Mouse (Mus musculus) limb, embryonic 11.5 days (tissue): ENCODE data around the gene Vsig2. TPM values are rescaled to one million over a fixed set of nuclear protein-coding genes. Genes with fewer than 3 reads are reported as not detected.

Experiments used
- ATAC-seq: fragments of 200-750 bp; cut with Nextera tagmentation; 2 replicates; pipeline ENCODE4 v1.8.0; 2017; ENCODE audit warnings: low read depth; ENCODE audit not compliant: insufficient number of reproducible peaks, low FRiP score, low TSS enrichment
- DNase-seq: peaks from one replicate; pipeline ENCODE4 v3.0.0-alpha.2; 2015; ENCODE audit warnings: low spot score
- H3K27ac ChIP-seq: fragments of 300-500 bp; sonication (generic); replicated peaks from 2 replicates; pipeline ENCODE4 v1.5.1; 2014; ENCODE audit warnings: low read depth, mild to moderate bottlenecking, low read length
- H3K27me3 ChIP-seq: fragments of 300-500 bp; sonication (generic); 2 replicates; pipeline ENCODE4 v1.6.1; 2014; ENCODE audit warnings: mild to moderate bottlenecking, low read length, mixed read lengths; ENCODE audit not compliant: control insufficient read depth, insufficient read depth
- H3K36me3 ChIP-seq: fragments of 300-500 bp; sonication (generic); 2 replicates; pipeline ENCODE4 v1.6.1; 2014; ENCODE audit warnings: mild to moderate bottlenecking, low read length, moderate library complexity, mixed read lengths; ENCODE audit not compliant: control insufficient read depth, insufficient read depth
- H3K4me1 ChIP-seq: fragments of 300-500 bp; sonication (generic); 2 replicates; pipeline ENCODE4 v1.6.1; 2014; ENCODE audit warnings: low read length, mixed read lengths; ENCODE audit not compliant: control insufficient read depth, insufficient read depth
- H3K4me2 ChIP-seq: fragments of 300-500 bp; sonication (generic); 2 replicates; pipeline ENCODE4 v1.6.1; 2014; ENCODE audit warnings: low read depth, mild to moderate bottlenecking, moderate library complexity; ENCODE audit not compliant: severe bottlenecking
- H3K4me3 ChIP-seq: fragments of 300-500 bp; sonication (generic); 2 replicates; pipeline ENCODE4 v1.5.1; 2014; ENCODE audit warnings: low read depth, low read length
- H3K9ac ChIP-seq: fragments of 300-500 bp; sonication (generic); 2 replicates; pipeline ENCODE4 v1.6.1; 2014; ENCODE audit warnings: mild to moderate bottlenecking, low read length
- H3K9me3 ChIP-seq: fragments of 300-500 bp; sonication (generic); 2 replicates; pipeline ENCODE4 v1.6.1; 2016; ENCODE audit warnings: low read length; ENCODE audit not compliant: control insufficient read depth
- WGBS: fragments of 180-500 bp; shearing (Covaris S2); extraction: QIAGEN DNeasy Blood & Tissue Kit; methylation state at CpG from one replicate; pipeline ENCODE4 v1.1.7; 2014; 5-methylcytosine and 5-hydroxymethylcytosine counted together
- polyA plus RNA-seq: library from polyadenylated mRNA; unstranded; fragments of >200 nt; fragmentation: Nextera tagmentation; extraction: Ambion mirVana; gene quantifications from 2 replicates; pipeline ENCODE4 v1.2.1, GENCODE M21; 2014

Vsig2 gene
- polyA plus RNA-seq, 1 experiment from 2014 or later, result 0.87 TPM

- no peak for ATAC-seq
- WGBS, result 84% methylated on average over 2 of the region's 2 CpGs
- H3K27ac ChIP-seq, result no peak overlapping the region
- peaks cover 12% of the 10 kb centered on the region; the same call in 1 of the 2 replicates for H3K4me1 ChIP-seq
- H3K9ac ChIP-seq, result no peak overlapping the region
- H3K36me3 ChIP-seq, result no peaks in the 10 kb centered on the region
- no peak overlapping the region for H3K4me2 ChIP-seq
- no peak overlapping the region for H3K4me3 ChIP-seq
- no peaks in the 10 kb centered on the region for H3K9me3 ChIP-seq
- no peaks in the 10 kb centered on the region for H3K27me3 ChIP-seq
- DNase-seq, result no peak
Measured at GRCm38 (mm10) chr9:37567019-37567418, 28.0 kb downstream of the Vsig2 start.

DNA sequence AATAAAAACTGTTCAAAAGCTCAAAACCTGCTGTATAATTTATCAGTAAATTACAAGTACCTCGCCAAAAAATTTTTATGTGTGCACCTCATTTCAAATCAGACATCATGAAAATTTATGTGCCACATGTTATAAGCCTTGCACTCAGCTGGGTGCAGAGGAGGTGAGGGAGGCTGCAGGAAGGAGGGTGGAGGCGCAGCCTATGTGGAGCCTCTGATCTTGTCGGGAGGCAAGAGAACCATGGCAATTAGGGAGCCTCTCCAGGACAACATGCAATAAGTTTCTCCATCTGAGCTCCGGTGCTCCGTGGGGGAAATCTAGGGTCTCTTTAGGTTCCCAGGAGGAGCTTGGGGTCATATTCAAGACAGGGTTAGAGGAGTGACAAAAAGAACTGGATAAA lies 28.4 kb downstream of the Vsig2 start:
- no peak overlapping the region for H3K9ac ChIP-seq
- DNase-seq (peak; percentile 25), ATAC-seq (no peak)
- 20% methylated on average over 5 of the region's 5 CpGs for WGBS
- no peak overlapping the region for H3K27ac ChIP-seq
- no peaks in the 10 kb centered on the region for H3K9me3 ChIP-seq
- peak overlapping the region; percentile 12; the same call in 1 of the 2 replicates for H3K4me2 ChIP-seq
- no peaks in the 10 kb centered on the region for H3K36me3 ChIP-seq
- H3K27me3 ChIP-seq, result no peaks in the 10 kb centered on the region
- H3K4me3 ChIP-seq, result no peak overlapping the region
- H3K4me1 ChIP-seq, result peaks cover 12% of the 10 kb centered on the region; the same call in 1 of the 2 replicates

DNA sequence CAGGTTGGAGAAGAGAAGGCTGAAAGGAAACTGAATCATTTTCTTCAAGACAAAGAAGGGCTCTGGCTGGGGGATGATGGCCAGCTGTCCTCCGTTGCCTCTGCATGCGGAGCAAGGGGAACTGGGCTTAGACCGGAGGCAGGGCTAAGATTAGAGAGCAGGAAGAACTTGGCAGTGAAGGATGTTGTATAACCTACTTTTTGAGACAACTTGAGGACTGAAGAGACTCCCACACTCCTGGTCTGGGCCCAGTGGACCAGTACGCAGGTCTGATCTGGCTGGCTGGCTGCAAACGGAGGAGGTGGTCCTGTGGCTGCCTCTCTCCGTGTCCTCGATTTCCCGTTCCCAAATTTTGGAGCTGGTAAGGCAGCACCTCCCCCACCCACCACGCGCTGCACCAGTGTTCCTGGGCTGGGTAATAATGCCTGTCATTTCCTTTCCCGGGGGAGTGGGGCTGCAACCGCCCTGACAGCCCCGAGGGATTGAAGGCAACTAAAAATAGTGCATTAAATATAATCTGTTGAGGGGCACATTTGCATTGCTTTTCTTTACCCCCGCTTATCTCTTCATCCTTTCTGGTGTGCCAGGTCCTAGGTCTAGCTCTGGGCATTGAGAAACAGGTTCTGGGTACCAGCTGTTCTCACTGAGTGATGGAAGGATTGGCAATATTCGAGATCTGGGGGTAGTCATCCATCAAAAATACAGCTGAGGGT lies 29.0 kb downstream of the Vsig2 start:
- Histone ChIP-seq H3K4me2 (peak overlapping the region; percentile 12; the same call in 1 of the 2 replicates), H3K36me3 (no peaks in the 10 kb centered on the region), H3K27me3 (no peaks in the 10 kb centered on the region), H3K27ac (no peak overlapping the region), H3K9ac (no peak overlapping the region), H3K4me1 (peaks cover 12% of the 10 kb centered on the region; the same call in 1 of the 2 replicates), H3K9me3 (no peaks in the 10 kb centered on the region), H3K4me3 (no peak overlapping the region)
- 22% methylated on average over 15 of the region's 15 CpGs for WGBS
- ATAC-seq, result no peak
- DNase-seq, result peak; percentile 39

GRCm38 (mm10) chr9:37568605-37569214 lies 29.7 kb downstream of the Vsig2 start:
- WGBS, result 48% methylated on average over 4 of the region's 4 CpGs
- Histone ChIP-seq H3K9ac (no peak overlapping the region), H3K4me1 (peaks cover 12% of the 10 kb centered on the region; the same call in 1 of the 2 replicates), H3K4me3 (no peak overlapping the region), H3K36me3 (no peaks in the 10 kb centered on the region), H3K4me2 (no peak overlapping the region), H3K9me3 (no peaks in the 10 kb centered on the region), H3K27ac (no peak overlapping the region), H3K27me3 (no peaks in the 10 kb centered on the region)
- no peak for ATAC-seq
- no peak for DNase-seq

DNA sequence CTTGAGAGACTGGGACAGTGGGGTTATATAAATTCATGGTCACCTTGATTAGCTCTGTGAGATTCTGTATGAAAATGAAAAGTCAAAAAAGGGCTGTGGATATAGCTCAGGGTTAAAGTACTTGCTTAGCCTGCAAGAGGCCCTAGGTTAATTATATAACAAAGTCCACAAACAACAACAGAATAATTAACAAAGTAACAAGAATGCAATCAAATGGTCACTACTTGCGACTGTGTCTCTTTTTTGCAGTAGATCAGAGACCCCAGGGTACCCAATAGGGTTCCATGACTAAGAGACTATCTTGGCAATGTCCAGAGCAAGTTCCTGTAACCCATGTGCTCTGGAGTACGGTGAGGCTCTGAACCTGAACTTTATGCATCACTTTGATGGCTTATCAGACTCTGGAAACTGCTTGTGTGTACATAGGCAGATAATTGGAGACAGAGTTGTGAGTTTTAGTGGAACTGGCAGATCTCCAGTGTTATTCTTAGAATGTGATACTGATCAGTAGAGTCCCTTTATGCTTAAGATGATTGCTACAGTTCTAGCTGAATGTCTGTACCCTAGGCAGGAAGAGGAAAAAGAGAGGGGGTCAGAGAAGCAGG lies 30.3 kb downstream of the Vsig2 start:
- DNase-seq (no peak), ATAC-seq (no peak)
- WGBS, result 72% methylated on average over 2 of the region's 2 CpGs
- no peaks in the 10 kb centered on the region for H3K27me3 ChIP-seq
- H3K4me1 ChIP-seq, result peaks cover 12% of the 10 kb centered on the region; the same call in 1 of the 2 replicates
- no peak overlapping the region for H3K4me2 ChIP-seq
- H3K4me3 ChIP-seq, result no peak overlapping the region
- H3K9ac ChIP-seq, result no peak overlapping the region
- H3K36me3 ChIP-seq, result no peaks in the 10 kb centered on the region
- H3K27ac ChIP-seq, result no peak overlapping the region
- no peaks in the 10 kb centered on the region for H3K9me3 ChIP-seq

GRCm38 (mm10) chr9:37572204-37572876 lies 33.3 kb downstream of the Vsig2 start:
- H3K27ac ChIP-seq, result no peak overlapping the region
- DNase-seq (no peak), ATAC-seq (no peak)
- H3K4me1 ChIP-seq, result peaks cover 15% of the 10 kb centered on the region; the same call in 1 of the 2 replicates
- H3K9me3 ChIP-seq, result no peaks in the 10 kb centered on the region
- no peak overlapping the region for H3K4me3 ChIP-seq
- 62% methylated on average over 3 of the region's 3 CpGs for WGBS
- no peaks in the 10 kb centered on the region for H3K27me3 ChIP-seq
- H3K36me3 ChIP-seq, result no peaks in the 10 kb centered on the region
- H3K9ac ChIP-seq, result no peak overlapping the region
- no peak overlapping the region for H3K4me2 ChIP-seq

DNA sequence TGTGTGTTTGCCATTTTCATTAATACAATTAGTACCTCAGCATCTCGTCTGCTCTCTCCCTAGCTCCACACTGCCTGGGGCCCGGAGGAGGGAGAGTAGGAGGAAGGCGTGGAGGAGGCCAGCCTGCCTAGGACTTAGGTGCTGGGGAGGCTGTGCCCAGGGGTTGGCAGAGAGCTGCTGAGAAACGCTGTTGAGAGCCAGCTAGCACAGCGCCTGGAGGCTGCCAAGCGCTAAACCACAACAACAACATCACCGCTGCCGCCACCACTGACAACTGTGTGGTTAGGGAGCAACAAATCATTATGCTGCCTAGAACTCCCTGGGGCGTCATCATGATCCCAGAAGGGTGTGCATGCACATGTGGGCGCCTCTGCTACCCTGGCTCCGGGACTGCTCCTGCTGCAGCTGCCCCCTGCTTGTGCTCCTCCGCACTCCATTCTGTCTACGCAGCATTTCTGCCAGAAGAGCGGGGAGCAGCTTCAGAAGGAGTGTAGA lies 37.4 kb downstream of the Vsig2 start:
- H3K9me3 ChIP-seq, result no peaks in the 10 kb centered on the region
- H3K4me2 ChIP-seq, result peak overlapping the region; percentile 29; the same call in 1 of the 2 replicates
- peak; percentile 38 for DNase-seq
- H3K27me3 ChIP-seq, result no peaks in the 10 kb centered on the region
- 24% methylated on average over 14 of the region's 14 CpGs for WGBS
- peaks cover 4% of the 10 kb centered on the region; the same call in 1 of the 2 replicates for H3K4me1 ChIP-seq
- H3K9ac ChIP-seq, result peak overlapping the region; percentile 27
- no peak overlapping the region for H3K27ac ChIP-seq
- H3K4me3 ChIP-seq, result no peak overlapping the region
- ATAC-seq, result no peak
- H3K36me3 ChIP-seq, result no peaks in the 10 kb centered on the region

DNA sequence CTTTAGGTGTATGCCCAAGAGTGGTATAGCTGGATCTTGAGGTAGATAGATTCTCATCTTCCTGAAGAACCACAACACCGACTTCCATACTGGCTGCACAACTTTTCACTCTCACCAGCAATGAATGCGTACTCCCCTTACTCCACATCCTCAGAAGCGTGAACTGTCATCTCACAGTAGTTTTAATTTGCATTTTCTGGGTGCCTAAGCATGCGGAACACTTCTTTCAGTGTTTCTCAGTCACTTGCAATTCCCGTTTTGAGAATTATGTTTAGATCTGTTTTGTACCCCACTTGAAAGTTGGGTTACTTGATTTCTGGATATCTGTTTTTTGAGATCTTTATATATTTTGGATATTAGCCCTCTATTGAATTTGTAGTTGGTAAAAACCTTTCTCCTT lies 44.5 kb downstream of the Vsig2 start:
- no peak overlapping the region for H3K4me2 ChIP-seq
- H3K9me3 ChIP-seq, result no peaks in the 10 kb centered on the region
- no peak overlapping the region for H3K27ac ChIP-seq
- ATAC-seq (no peak), DNase-seq (no peak)
- H3K4me3 ChIP-seq, result no peak overlapping the region
- no peak overlapping the region for H3K9ac ChIP-seq
- H3K27me3 ChIP-seq, result no peaks in the 10 kb centered on the region
- H3K36me3 ChIP-seq, result no peaks in the 10 kb centered on the region
- 87% methylated on average over 5 of the region's 5 CpGs for WGBS
- no peaks in the 10 kb centered on the region for H3K4me1 ChIP-seq
